Mouse (Mus musculus): ENCODE results near the gene Dennd2a. TPM values are rescaled to one million over a fixed set of nuclear protein-coding genes. Genes with fewer than 3 reads are reported as not detected.

Gene Dennd2a
- total RNA-seq, 4 experiments from 2014 or later: 1.5 to 2.8 (median 2.1) TPM

DNA sequence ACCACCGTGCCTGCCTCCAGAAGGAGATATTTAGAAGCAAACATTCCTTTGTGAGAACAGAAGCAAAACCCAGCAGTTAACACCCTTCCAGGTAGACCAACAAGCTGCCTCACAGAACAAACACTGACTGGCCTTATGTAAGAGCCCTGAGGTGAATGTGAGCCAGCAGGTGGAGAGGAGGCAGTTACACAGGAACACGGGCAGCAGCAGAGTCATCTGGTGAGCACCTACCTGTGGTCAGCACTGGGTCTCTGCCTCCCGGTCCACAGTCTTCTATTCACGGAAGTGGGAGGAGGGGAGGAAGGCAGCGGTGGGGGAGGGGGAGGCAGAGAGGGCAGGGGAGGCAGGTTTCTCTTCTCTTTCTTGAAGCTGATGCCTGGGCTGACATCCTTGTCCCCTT is 35.2 kb downstream of the Dennd2a start:
- no peak for DNase-seq (ENCODE audit: low spot score in 2 of 2)

DNA sequence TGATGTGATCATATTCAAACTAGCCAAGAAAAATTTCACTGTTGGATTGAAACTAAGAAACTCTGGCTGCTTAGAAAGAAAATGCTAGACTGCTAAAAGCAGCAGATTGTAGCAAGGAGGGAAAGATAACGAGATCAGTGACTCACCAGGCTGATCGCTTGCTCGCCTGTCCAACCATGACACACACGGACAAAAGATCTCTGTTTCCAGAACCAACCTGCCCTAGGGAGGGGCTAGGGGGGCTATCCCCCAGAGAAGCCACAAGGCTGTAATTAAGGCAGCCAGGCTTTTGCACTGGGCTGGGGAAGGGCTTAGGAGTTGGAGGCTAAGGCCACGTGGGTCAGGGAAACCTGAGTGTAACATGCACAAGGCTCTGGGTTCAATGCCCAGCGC is 41.9 kb downstream of the Dennd2a start:
- DNase-seq (ENCODE audit: low spot score in 2 of 2): peak in 1 of 2 experiments; percentile 20

DNA sequence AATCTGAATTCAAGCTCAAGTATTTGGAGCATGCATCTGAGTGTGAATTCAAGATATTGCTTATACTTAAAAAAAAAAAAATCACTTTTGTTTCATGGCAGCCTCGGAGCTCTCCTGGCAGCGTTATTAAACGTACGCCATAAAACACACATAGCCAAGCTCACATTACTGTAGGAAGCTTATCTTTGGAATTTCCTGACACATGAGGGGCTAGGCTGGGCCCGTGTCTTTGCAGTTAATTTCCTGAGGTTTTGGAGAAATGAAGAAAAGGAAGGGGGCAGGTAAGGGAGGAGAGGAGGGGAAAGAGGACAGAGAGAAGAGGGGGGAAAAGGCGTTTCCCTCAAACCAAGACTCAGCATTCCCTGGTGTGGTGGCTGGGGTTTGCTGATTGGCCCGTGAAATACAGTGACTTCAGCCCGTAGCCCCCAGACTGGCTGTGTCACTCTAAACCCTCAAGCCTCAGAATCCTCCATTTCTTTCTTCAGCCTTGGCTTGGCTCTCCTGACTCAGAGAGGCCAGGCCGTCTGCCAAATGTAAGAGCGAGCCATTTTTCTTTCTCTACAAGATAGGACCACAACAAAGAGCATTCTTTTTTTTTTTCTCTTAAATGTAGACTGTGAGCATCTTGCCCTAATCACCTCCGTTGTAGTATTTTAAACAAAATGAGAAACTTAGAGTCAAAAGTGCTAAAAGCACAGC is 42.5 kb downstream of the Dennd2a start:
- no peak for DNase-seq (ENCODE audit: low spot score in 2 of 2)

DNA sequence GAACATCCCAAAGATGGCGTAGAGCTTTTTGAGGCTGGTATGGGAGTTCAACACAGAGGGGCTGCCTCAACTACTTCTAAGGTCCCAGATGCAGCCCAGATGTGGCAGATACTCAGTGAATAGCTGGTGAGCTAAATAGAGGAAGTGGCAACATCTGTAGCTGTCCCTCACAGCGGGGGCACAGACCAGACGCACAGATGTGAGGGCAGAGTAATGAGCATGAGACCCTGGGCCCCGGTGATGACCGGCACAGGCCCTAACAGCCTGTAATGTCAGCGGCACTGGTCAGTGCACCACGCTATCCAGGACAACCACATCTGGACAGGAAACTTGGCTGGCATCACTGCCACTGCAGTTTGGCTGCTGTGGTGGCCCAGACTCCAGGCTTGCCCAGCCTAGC is 54.2 kb downstream of the Dennd2a start:
- no peak for DNase-seq (ENCODE audit: low spot score in 2 of 2)

DNA sequence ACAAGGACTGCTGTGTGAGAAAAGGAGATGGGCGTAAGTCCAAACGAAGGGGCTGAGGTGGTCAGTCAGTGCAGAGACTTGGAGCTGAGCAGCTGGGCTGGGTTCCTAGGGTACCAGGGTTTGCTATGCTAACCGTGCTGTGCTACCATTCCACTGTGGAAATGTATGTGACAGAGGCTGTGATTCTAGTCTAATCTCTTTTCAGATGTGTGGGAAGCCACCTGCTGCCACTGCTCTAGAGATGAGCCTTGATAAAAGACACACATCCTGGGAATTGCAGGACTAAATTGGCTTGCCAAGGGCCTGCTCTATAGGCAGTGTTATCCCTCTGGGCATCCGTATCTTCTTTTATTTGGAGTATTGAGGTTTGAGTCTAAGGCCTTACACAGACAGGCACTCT is 60.5 kb downstream of the Dennd2a start:
- DNase-seq (ENCODE audit: low spot score in 2 of 2): no peak

DNA sequence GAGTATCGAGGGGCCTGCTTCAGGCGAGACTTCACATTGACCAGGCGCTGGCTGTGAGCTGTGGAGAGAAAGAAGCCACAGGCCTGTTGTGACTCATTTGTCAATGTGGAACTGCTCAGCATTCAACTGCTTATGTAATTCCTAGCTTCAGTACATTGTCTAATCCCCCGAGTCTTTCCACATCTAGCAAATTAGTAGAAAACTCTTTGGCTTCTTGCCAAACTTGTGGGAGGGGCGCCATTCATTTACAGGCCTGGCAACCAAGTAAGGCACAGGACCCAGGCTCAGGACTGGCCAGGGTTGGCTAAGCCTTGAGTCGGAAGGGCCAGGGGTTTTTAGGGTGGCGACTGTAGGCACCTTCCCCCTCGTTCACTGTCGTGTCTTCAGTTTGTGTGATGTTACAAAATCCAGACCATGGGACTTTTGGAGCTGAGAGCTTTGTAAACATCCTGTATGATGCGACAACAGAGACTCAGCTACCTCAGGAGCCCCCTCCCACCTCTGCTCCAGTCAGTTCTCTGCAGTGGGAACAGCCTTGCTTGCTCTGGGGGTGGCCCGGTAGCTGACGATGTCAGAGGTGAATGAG is 64.4 kb downstream of the Dennd2a start:
- peak; percentile 40 to 47 for DNase-seq (ENCODE audit: low spot score in 2 of 2)

DNA sequence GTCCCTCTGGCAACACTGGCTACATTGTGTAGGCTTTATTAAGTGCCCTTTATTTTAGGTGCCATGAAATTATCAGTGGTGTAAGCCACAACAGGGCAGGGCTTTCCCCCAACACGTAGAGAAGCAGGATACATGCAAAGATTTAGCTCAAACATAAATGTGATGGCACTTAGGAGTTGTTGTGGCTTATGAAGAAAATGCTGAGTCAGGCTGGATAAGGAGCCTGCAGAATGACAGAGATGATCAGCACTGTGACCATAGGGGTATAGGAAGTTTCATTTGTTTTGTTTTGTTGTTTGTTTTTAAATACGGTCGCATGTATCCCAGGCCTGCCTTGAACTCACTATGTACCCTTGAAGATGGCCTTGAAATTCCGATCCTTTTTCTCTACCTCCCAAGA is 65.5 kb downstream of the Dennd2a start:
- DNase-seq (ENCODE audit: low spot score in 2 of 2): no peak

DNA sequence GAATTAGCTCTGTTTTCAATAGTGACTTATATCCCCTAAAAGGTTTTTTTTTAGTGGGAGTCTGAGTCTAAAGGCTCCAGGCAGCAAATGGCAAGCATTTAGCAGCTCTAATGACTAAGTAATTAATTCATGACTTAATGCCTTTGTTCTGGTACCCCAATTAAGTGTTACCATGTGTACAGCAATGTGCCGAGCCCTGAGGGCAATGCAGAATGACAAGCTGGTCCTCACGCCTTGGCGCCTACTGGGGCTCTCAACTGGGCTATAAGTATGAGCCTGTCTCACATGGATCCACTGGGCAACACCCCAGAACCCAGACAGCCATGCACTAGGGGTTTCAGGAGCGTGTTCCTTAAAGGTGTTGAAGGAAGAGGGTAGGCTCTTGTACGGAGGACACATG is 66.5 kb downstream of the Dennd2a start:
- DNase-seq (ENCODE audit: low spot score in 2 of 2): no peak

DNA sequence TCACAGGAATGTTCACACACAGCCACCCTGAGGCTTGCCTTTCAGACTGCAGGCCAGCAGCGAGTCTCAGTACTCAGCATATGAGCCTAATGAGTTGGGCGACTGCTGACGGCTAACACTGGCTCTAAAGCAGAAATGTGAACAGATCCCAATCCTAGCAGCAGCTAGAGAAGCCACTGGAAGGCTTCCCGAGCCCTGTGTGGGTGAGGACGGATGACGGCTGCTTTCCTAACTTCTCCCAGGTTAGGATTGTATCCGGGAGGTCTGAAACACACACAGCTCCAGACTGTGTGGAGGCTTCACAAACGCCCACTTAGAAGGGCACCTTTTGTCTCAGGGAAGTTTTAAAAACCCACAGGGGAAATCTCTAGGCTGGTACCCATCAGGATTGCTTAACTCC is 69.4 kb downstream of the Dennd2a start:
- DNase-seq (ENCODE audit: low spot score in 2 of 2): no peak

DNA sequence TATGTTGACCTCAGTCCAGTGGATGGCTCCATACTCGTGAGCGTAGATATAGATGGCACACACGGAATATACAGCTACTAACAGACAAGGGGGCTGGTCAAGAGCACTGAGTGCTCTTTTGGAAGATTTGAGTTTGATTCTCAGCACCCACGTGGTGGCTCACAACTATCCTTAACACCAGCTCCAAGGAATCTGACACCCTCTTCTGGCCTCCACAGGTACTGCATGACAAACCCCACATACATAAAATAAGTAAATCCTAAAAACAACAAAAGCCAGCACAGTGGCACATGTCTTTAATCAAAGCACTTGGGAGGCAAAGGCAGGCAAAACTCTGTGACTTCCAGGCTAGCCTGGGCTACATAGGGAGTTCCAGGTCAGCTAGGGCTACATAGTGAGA is 74.0 kb downstream of the Dennd2a start:
- DNase-seq (ENCODE audit: low spot score in 2 of 2): no peak

DNA sequence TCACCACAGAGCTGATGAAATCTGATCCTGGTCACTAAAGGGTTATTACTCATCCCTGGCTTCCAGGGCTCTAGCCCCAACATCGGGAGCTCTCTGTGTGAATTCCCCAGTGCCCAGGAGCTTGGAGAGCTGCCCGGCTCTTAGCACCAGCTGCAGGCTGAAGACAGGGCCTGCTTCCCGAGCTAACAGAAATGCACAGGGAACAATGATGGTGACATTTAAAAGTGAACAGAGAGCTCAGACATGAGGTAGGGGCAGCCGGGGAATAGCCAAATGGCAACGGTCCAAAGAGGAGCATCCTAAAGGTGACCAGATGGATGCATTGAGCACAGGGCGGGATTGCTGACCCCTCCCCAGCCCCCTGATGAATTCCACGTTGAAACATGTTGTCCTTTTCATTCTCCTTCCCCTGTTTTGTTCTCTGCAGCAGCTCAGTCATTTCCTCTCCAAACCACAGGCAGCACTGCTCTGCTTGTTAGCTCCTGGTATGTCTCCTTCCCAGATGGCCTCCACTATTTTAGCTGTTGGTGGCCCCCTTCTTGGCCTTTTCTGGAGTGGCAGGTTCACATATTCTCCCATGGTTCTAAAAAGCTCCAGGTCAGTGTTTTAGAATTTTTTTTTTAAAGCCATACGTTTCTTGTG is 79.0 kb downstream of the Dennd2a start:
- peak; percentile 51 to 68 for DNase-seq (ENCODE audit: low spot score in 2 of 2)

DNA sequence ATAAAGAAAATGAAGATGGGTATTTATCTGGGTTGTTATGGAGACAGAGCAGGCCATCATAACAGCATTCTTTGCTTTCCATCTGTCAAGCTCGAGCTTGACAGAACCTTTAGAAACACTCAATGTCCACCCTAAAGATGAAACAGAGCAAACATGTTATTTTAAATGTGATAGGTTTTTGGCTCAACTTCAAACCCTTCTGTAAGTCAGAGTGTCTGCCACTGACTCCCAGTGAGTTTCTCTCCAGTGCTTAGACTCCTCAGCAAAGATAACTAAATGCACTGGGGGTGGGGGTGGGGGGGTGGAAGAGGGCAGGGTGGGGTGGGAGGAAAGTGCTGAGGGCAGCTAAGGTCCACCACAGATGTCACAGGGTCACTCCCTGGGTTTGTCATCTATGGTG is 81.0 kb downstream of the Dennd2a start:
- no peak for DNase-seq (ENCODE audit: low spot score in 2 of 2)

DNA sequence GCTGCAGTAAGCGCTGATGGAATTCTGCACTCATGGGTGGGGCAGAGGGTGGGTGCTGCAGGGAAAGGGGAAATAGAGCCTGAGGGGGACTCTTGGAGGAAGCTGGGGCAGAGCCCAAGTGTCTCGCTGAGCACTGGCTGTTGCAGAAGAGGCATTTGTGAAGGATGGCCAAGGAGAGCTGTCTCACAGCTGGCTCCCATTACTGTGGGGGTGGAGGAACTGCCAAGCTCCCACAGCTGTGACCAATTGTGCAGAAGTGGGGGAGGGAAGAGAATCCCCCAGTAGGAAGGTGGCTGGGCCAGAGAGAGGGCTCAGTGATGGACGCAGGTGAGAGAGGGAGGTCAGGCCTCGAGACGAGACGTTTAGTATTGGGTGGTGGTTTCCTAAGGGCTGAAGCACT is 83.2 kb downstream of the Dennd2a start:
- peak; percentile 33 to 41 for DNase-seq (ENCODE audit: low spot score in 2 of 2)

DNA sequence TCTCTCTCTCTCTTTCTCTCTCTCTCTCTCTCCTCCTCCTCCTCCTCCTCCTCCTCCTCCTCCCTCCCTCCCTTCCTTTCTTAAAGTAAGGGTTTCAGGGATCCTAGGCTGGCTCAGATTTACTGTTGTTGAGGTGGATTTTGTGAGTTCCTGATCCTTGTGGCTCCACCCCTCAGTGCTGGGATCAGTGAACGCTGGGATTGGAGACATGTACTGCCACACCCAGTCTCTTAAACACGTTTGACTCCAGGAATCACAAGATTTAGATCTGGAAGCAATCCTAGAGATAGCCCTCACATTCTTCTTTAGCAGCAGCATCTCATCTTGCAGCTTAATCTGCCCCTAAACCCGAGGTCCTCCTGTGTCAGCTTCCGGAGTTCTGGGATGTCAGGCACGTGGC is 84.8 kb downstream of the Dennd2a start:
- no peak for DNase-seq (ENCODE audit: low spot score in 2 of 2)

DNA sequence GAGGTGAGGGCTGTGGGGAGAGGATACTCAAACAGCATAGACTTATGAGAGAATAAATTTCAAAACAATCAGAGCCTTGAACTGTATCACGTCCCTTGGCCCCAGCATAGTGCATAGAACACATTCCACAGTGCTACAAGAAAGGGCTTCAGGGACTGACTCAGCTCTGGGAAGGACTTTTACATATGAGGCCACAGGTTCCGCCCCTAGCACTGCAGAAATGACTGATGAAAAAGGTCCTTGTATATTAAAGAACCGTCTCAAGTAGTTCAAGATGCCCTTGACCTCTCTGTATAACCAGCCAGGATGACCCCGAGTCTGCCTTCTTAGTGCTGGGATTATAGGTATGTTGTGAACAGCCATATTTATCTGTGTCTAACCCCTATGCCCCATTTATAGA is 85.4 kb downstream of the Dennd2a start:
- DNase-seq (ENCODE audit: low spot score in 2 of 2): no peak

DNA sequence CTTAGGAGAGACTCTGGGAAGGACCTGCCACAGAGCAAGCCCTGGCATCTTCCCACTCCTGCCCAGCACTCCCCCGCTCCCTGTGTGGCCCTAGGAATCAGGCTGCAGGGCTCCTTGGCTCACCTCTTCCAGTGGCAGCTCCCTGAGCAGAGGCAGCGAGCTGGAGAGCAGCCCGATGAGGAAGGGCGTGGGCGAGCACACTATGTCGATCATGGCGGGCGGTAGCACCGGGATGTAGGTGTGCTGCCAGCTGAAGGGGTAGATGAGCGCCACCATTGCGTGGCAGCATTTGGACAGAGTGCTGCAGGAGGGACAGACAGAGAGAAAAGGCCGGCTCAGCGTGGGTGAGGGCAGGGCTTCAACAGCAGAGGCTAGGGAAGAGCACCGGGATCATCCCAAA is 87.6 kb downstream of the Dennd2a start:
- no peak for DNase-seq (ENCODE audit: low spot score in 2 of 2)

DNA sequence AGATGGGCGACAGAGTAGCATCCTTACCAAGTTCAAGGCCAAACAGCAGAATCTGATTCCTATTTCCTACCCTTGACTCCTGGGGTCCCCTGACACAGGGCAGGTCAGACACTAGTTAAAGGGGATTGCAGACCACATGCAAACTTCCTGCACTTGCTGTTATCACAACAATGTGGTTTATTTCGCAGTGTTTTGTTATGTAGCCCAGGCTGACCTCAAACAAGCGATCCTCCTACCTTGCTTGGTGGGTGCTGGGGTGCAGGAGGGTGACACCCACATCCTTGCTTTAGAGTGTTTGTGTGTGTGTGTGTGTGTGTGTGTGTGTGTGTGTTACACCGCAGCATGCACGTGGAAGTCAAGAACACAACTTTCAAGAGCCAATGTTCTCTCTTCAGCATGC is 88.2 kb downstream of the Dennd2a start:
- DNase-seq (ENCODE audit: low spot score in 2 of 2): no peak

DNA sequence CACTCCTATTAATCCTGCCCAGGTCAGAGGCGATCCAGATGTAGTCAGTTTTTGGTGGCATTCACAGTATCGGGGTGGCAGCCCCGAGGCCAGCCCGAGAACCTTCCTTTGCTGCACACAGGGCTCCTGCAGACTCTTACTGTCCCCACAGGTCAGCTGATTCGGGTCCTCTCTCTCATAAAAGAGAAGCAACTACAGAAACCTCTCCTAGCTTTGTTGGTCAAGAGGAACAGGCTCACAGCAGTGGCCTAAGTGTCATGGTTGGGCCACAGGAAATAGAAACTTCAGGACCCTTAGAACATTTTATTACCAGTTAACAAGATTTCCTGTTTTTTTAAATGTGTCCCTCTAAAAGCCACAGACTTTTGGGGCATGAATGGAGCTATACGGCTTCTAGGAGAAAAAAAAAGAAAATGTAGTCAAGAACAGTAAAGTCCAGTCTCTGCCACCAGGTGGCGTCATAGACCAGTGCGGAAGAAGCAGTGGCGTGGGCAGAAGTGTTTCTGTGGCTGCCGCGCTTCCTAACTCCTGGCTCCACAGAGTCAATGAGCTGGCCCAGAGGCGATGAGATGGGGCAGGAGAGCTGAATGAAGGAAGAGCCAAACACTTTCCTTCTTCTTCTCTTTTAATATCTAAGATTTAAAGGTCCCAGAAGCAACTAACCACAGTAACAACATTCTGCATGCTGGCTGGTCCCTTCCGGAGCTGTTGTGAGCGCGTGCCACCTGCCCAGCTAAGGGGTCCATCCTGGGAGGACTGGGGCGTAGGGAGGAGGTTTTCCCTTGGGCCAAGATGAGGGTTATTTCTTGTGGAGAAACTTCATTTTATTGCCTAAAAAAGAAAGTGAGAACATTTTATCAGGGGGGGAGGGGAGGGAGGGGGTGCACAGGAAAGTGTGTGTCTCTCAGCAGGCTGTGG is 94.8 kb downstream of the Dennd2a start:
- DNase-seq (ENCODE audit: low spot score in 2 of 2): peak; percentile 51 to 57

DNA sequence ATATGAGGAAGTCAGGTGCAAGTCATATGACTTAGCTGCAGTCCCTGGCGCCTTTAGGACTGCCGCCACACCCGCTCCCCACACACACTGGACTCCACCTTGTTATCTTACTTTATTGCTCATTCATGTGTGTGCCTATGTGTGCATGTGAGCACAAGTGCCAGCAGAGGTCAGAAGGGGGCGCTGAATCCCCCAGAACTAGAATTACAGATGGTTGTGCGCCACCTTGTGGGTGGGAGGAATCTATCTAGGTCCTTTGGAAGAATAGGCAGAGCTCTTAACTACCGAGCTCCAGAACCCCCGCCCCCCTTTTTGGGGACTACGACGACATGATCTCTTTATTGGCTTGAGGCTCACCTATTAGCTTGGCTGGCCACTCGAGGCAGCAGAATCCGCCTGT is 97.6 kb downstream of the Dennd2a start:
- DNase-seq (ENCODE audit: low spot score in 2 of 2): no peak

DNA sequence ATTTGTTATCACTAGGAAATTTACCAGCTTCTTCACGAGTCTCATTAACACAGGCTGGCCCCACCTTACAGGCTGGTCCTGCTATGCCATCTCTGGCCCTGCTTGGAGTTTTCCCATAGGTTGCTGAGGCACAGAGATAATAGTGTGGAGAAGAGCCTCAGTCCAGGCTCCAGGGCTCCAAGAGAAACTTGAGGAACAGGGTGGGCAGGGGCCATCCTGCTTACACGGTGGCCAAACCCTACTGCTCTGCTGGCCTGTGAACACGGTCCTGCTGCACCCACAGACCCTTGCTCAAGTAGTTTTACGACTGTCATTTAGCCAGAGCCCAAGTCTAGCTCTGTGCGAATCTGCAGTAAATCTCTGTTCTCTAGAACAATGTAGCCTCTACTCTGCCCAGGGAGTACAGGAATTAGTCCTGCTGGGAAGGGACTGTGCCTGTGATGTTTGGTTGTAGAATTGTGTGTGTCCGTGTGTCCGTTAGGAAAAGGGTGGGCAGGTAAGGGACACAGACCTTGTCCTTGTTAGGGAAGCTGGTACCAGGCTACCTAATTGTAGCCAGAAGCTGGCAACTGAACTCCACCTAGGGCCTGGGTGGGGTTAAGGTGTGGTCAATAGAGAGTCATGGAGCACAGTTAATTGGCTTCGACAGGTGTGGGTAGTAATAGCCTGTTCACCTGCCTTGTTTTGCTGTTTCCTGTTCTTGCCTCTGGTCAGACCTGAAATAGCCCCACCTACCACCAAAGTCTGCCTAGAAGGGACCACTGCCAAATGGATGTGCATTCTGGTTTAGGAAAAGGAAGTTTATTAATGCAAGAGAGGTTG is 102.1 kb downstream of the Dennd2a start:
- no peak for DNase-seq (ENCODE audit: low spot score in 2 of 2)

DNA sequence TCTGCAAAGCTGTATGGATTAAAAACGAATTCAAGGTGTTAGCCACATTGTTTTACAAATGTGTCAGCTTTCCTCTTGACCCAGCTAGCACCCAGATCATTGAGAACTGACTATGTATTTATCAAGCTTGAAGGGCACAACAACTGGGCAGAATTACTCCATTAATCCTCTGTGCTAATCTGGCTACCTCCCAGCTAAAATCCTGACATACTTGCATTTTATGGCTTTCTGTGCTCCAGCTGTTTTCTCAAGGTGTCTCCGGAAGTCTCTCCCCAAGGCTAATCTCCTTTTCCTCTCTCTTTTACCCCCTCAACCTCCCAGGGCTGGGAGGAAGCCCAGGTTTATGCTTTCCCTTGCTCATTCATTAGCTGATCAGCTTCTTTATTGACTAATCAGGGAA is 103.1 kb downstream of the Dennd2a start:
- DNase-seq (ENCODE audit: low spot score in 2 of 2): no peak

All from gastrocnemius, adult 8-10 months (tissue).